24 mouse cellular contexts compared by ENCODE assay signal in genomic region chr16:57132326-57132725, GRCm38 (mm10).
"Had no signal": no experiment of that assay in that cellular context is flagged by ENCODE, and none has a peak within 500 bp of the region (broad histone marks: within the 10 kb centered on the region; RNA-seq: fewer than 3 reads in every experiment).

No protein-coding gene starts in this region.

- H3K4me1 ChIP-seq: heart, embryonic 10.5 days had no signal

- DNase-seq: gastrocnemius, postnatal 14 days; gastrocnemius, postnatal 36 days; heart, adult 18-20 months; heart, postnatal 10 days; heart, postnatal 4 days; kidney, adult 18-20 months; kidney, adult 8-10 months; kidney, postnatal 10 days; kidney, postnatal 25 days; kidney, postnatal 4 days; left cerebral cortex, postnatal 4 days; liver, embryonic 13.5 days had no signal

- H3K4me3 ChIP-seq: heart, embryonic 10.5 days; heart, embryonic 12.5 days; hindbrain, embryonic 10.5 days; hindbrain, embryonic 12.5 days; intestine, embryonic 15.5 days; layer of hippocampus, adult 2 months; left cerebral cortex, adult 2 months; limb, embryonic 13.5 days; limb, embryonic 15.5 days; liver, embryonic 13.5 days had no signal

- H3K9me3 ChIP-seq: heart, embryonic 10.5 days; heart, embryonic 12.5 days; hindbrain, embryonic 10.5 days; hindbrain, embryonic 12.5 days; intestine, embryonic 15.5 days; limb, embryonic 13.5 days; limb, embryonic 15.5 days; liver, embryonic 13.5 days had no signal

- H3K4me2 ChIP-seq: heart, embryonic 12.5 days; hindbrain, embryonic 12.5 days; hindbrain, embryonic 14.5 days; intestine, embryonic 15.5 days; limb, embryonic 13.5 days; limb, embryonic 15.5 days; liver, embryonic 13.5 days had no signal

- H3K27me3 ChIP-seq: heart, embryonic 12.5 days; hindbrain, embryonic 12.5 days; intestine, embryonic 15.5 days; limb, embryonic 13.5 days; limb, embryonic 15.5 days; liver, embryonic 13.5 days had no signal

- ATAC-seq: inflammation-experienced regulatory T-cells, adult 6 months; intestine, embryonic 15.5 days; intestine, postnatal 0 days had no signal

- H3K27ac ChIP-seq: heart, embryonic 10.5 days; hindbrain, embryonic 10.5 days; hindbrain, embryonic 12.5 days; hindbrain, embryonic 14.5 days; intestine, embryonic 15.5 days; layer of hippocampus, adult 2 months; left cerebral cortex, adult 2 months; limb, embryonic 13.5 days; limb, embryonic 15.5 days; liver, embryonic 13.5 days had no signal

- H3K9ac ChIP-seq: heart, embryonic 12.5 days; hindbrain, embryonic 12.5 days; hindbrain, embryonic 14.5 days; intestine, embryonic 15.5 days; limb, embryonic 13.5 days; limb, embryonic 15.5 days; liver, embryonic 13.5 days had no signal
